Mouse (Mus musculus) cerebellum, adult 2 months (tissue): ENCODE results near the gene Elmsan1.

ENCODE experiments used
- CTCF ChIP-seq: fragments of 200-500 bp; IDR thresholded peaks from 2 replicates; pipeline ENCODE4 v1.5.1; 2011; ENCODE audit warnings: low read depth, mild to moderate bottlenecking, control low read depth, low read length, moderate library complexity, borderline replicate concordance; ENCODE audit not compliant: insufficient read depth
- POLR2A ChIP-seq: fragments of 200-500 bp; IDR thresholded peaks from 2 replicates; pipeline ENCODE4 v1.6.1; 2011; ENCODE audit warnings: low read length, control low read depth, borderline replicate concordance; ENCODE audit not compliant: insufficient read depth

DNA sequence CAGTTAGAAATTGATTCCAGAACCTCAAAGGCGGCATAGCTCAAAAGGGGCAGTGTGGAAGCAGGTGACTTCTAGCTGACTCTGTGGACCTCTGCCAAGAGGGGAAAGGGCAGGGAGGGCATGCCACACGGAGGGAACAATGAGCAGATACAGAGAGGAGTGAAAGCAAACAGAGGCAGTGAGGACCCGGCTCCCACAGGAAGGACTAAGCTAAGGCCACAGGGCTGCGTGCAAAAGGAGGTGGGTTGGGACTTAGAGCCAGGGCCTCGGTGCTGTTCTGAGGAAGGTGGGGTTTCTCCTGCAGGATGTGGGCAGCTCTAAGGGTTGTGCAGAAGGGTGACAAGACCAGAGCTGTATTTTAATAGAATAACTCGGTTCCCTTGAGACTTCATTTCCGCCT lies 12.2 kb downstream of the Elmsan1 start:
- TF ChIP-seq CTCF = no peak
- no peak for TF ChIP-seq POLR2A
